ENCODE assay signal across 28 mouse cellular contexts in the genomic region with DNA sequence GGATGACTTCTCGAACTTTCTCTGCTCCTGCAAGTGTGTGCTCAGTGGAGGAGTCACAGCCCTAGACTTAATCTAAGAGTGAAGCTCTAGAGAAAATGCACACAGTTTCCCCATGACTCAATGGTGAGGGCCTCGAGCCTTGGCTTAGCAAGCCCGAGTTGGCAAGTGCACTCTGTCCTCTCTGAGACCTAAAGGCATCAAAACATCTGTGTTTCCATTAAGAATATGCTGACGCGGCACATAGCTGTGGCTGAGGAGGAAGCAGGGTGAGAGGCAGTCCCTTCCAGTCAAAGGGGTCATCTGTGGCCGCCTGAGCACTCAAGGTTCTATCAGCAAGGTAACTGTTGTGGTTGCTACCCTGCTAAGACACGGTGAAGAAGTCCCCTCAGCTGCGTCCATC. TPM values are rescaled to one million over a fixed set of nuclear protein-coding genes. Genes with fewer than 3 reads are reported as not detected.
A peak's percentile ranks its signal among the peaks of the same experiment; 100 is the strongest.
DNase-seq lines count a peak whose midpoint lies in the region; TF ChIP-seq lines count a peak whose summit lies in the region.
"Had no signal": no experiment of that assay in that cellular context is flagged by ENCODE, and none has a peak within 500 bp of the region (broad histone marks: within the 10 kb centered on the region; RNA-seq: fewer than 3 reads in every experiment).

No protein-coding gene starts in this region.

- no peak for TF ChIP-seq CTCF in gastrocnemius, adult 2 months (IDR thresholded peaks at IDR 0.05)

- in situ Hi-C loops in ES-E14 (cut with MboI; ENCODE audit: low sequenced_read_pairs in 2 of 2, unreplicated experiment in 2 of 2), result no loop called here

- no peak overlapping the region for H3K9ac ChIP-seq in ES-E14 (ENCODE audit: insufficient read depth, low read depth, low read length, poor library complexity, severe bottlenecking)
- H3K9ac ChIP-seq: embryonic facial prominence, embryonic 13.5 days; heart, embryonic 12.5 days; hindbrain, embryonic 14.5 days; liver, embryonic 14.5 days; neural tube, embryonic 15.5 days had no signal

- no peaks in the 10 kb centered on the region for H3K36me3 ChIP-seq in ES-E14 (ENCODE audit: control insufficient read depth, insufficient read depth, low read length, poor library complexity, severe bottlenecking)
- H3K36me3 ChIP-seq: embryonic facial prominence, embryonic 13.5 days; G1E; heart, embryonic 12.5 days; neural tube, embryonic 15.5 days had no signal

- intact Hi-C loops in gastrocnemius, adult 2 months (cut with DNase I), result no loop called here
- intact Hi-C loops in gastrocnemius, postnatal 36 days (cut with DNase I), result no loop called here

- H3K4me3 ChIP-seq in gastrocnemius, adult 2 months, result no peak overlapping the region
- H3K4me3 ChIP-seq in ES-E14 (ENCODE audit: insufficient read depth in 1 of 2, low read depth in 1 of 2, low read length in 2 of 2, poor library complexity in 1 of 2, severe bottlenecking in 1 of 2), result no peak overlapping the region
- H3K4me3 ChIP-seq: embryonic facial prominence, embryonic 13.5 days; heart, adult 2 months; heart, embryonic 12.5 days; neural tube, embryonic 15.5 days had no signal

- peak; percentile 22 for DNase-seq in gastrocnemius, adult 2 months
- DNase-seq in gastrocnemius, postnatal 36 days, result no peak
- peak; percentile 62 for DNase-seq in 3T3-L1 (ENCODE audit: low read depth, low spot score)
- DNase-seq in ES-E14 (ENCODE audit: low read depth, low spot score), result no peak
- peak; percentile 38 for DNase-seq in skeletal muscle tissue, adult 2 months (ENCODE audit: low read depth, low spot score)
- no peak for DNase-seq in adrenal gland, adult (ENCODE audit: inconsistent age in 2 of 2, low spot score in 1 of 2)
- no peak for DNase-seq in right cerebral cortex, postnatal 14 days
- DNase-seq: adrenal gland, adult 2 months; cerebellum, adult 2 months; cerebellum, postnatal 36 days; heart, adult 2 months; kidney, postnatal 14 days; liver; lung, adult 2 months; lung, postnatal 10 days; midbrain, embryonic 14.5 days; retina, postnatal 1 day; right cerebral cortex, postnatal 25 days; spleen, adult 18-20 months; thymus, postnatal 14 days had no signal

- H3K9me3 ChIP-seq in ES-E14 (ENCODE audit: control insufficient read depth, insufficient read depth, low read depth, low read length), result no peaks in the 10 kb centered on the region
- H3K9me3 ChIP-seq: embryonic facial prominence, embryonic 13.5 days; G1E; heart, embryonic 12.5 days; neural tube, embryonic 15.5 days had no signal

- H3K27ac ChIP-seq in gastrocnemius, adult 2 months, result no peak overlapping the region
- H3K27ac ChIP-seq in ES-E14 (ENCODE audit: insufficient read depth, low read depth, low read length, poor library complexity, severe bottlenecking), result no peak overlapping the region
- H3K27ac ChIP-seq: embryonic facial prominence, embryonic 13.5 days; heart, adult 2 months; hindbrain, embryonic 14.5 days; liver, embryonic 14.5 days; neural tube, embryonic 15.5 days had no signal

- peaks cover 0 to 8% of the 10 kb centered on the region in 2 experiments; a peak in 2 of 4 replicates for H3K4me1 ChIP-seq in ES-E14 (ENCODE audit: control insufficient read depth in 2 of 2, insufficient read depth in 2 of 2, low read length in 2 of 2, poor library complexity in 1 of 2)
- H3K4me1 ChIP-seq: embryonic facial prominence, embryonic 13.5 days; neural tube, embryonic 15.5 days had no signal

TF ChIP-seq in ES-E14, 5 proteins besides CTCF, POLR2A, EP300 and RAD21:
- no peak for TF ChIP-seq ZC3H11A (IDR thresholded peaks at IDR 0.05; ENCODE audit: borderline replicate concordance, low read depth, low read length)
- peak; percentile 94 for TF ChIP-seq MAFK (IDR thresholded peaks at IDR 0.05; ENCODE audit: insufficient read depth, low read depth, low read length)

RNA-seq across cellular contexts. Expression of a gene that starts 8.9 kb away (rescaled TPM):
- 1 to 10 TPM; 2.2 to 4.3 TPM for total RNA-seq in gastrocnemius, adult 2 months (2021)
- 1 to 10 TPM; 3.6 to 6.9 TPM for total RNA-seq in gastrocnemius, postnatal 36 days (2021)
- 0.21 and 0.22 TPM in 2 replicates for total RNA-seq in ES-E14 (2012; rRNA removed)
- total RNA-seq: hematopoietic stem cell, adult 5-6 weeks; monocyte, adult 5-6 weeks had no signal

RNA-seq across cellular contexts. Expression of a gene that starts 53.7 kb away (rescaled TPM):
- total RNA-seq in gastrocnemius, adult 2 months (2021), result 10 to 100 TPM; 15.9 to 16.1 TPM
- total RNA-seq in gastrocnemius, postnatal 36 days (2021), result 10 to 100 TPM; 11.4 to 13.0 TPM
- 19.4 and 25.6 TPM in 2 replicates for total RNA-seq in ES-E14 (2012; rRNA removed)

Comparison
In these comparisons a context has a peak if more than half of its experiments do, and no peak if none do; other contexts are left out.
1. DNase-seq: peak in gastrocnemius, adult 2 months (single experiment), 3T3-L1 (single experiment) and skeletal muscle tissue, adult 2 months (single experiment); none in gastrocnemius, postnatal 36 days (0 of 2), ES-E14 (single experiment), adrenal gland, adult (0 of 2) and right cerebral cortex, postnatal 14 days (single experiment).